Mouse (Mus musculus) CH12.LX (cell line): ENCODE data around the gene Fgf8.

ENCODE experiments used
- CTCF ChIP-seq, 2 experiments: IDR thresholded peaks in 1 of 2; conservative IDR thresholded peaks in 1 of 2; 2 replicates each; pipeline ENCODE4 v1.5.1; 2011 to 2012; ENCODE audit warnings: low read depth in 2 of 2, low read length in 2 of 2, improper control_type of control experiment in 1 of 2, inconsistent platforms in 1 of 2, mild to moderate bottlenecking in 1 of 2, moderate library complexity in 1 of 2
- HCFC1 ChIP-seq: IDR thresholded peaks from 2 replicates; pipeline ENCODE4 v1.6.1; 2012; ENCODE audit warnings: low read depth, mild to moderate bottlenecking, inconsistent platforms, low read length, improper control_type of control experiment
- MAZ ChIP-seq: IDR thresholded peaks from 2 replicates; pipeline ENCODE4 v1.6.1; 2012; ENCODE audit warnings: low read depth, mild to moderate bottlenecking, inconsistent platforms, low read length, improper control_type of control experiment, moderate library complexity
- POLR2A ChIP-seq: IDR thresholded peaks from 2 replicates; pipeline ENCODE4 v1.6.1; 2011; ENCODE audit warnings: low read depth, mild to moderate bottlenecking, improper control_type of control experiment, low read length
- TCF12 ChIP-seq: IDR thresholded peaks from 2 replicates; pipeline ENCODE4 v1.6.1; 2014; ENCODE audit warnings: low read depth, mild to moderate bottlenecking, inconsistent platforms, low read length, improper control_type of control experiment

DNA sequence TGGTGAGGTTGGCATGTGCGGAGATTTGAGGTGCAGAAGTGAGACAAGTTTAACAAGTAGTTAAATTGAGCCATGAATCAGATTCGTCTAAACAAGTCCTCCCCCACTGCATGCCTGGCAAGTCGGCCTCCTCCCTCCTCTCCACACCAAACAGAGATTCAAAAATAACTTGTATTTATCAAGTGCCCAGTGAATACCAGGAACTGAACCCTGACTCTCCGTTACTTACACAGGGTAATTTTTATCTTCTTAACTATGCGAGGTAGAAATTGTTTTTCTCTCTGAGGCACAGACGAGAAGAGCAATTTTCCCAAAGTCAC lies 46.5 kb downstream of the Fgf8 start:
- TF ChIP-seq CTCF (conservative IDR thresholded peaks at IDR 0.05 in 1 of 2, IDR thresholded peaks at IDR 0.05 in 1 of 2; ENCODE audit: low read depth in 2 of 2, low read length in 2 of 2) (no peak), MAZ (no peak), POLR2A (no peak), HCFC1 (no peak), TCF12 (no peak)
